Mouse (Mus musculus) midbrain, embryonic 15.5 days (tissue): ENCODE results near the gene Abcb8. TPM values are rescaled to one million over a fixed set of nuclear protein-coding genes. Genes with fewer than 3 reads are reported as not detected.

Source experiments
- ATAC-seq: fragments of 200-750 bp; cut with Nextera tagmentation; replicated peaks from 2 replicates; pipeline ENCODE4 v1.8.0; 2017; ENCODE audit warnings: moderate TSS enrichment
- H3K27ac ChIP-seq: fragments of 300-500 bp; sonication (generic); 2 replicates; pipeline ENCODE4 v1.5.1; 2015; ENCODE audit warnings: mild to moderate bottlenecking, inconsistent platforms
- H3K27me3 ChIP-seq: fragments of 300-500 bp; sonication (generic); replicated peaks from 2 replicates; pipeline ENCODE4 v1.6.1; 2015; ENCODE audit warnings: inconsistent platforms
- H3K36me3 ChIP-seq: fragments of 300-500 bp; sonication (generic); replicated peaks from 2 replicates; pipeline ENCODE4 v1.6.1; 2015; ENCODE audit warnings: inconsistent platforms
- H3K4me1 ChIP-seq: fragments of 300-500 bp; sonication (generic); 2 replicates; pipeline ENCODE4 v1.6.1; 2015; ENCODE audit warnings: inconsistent platforms
- H3K4me2 ChIP-seq: fragments of 300-500 bp; sonication (generic); 2 replicates; pipeline ENCODE4 v1.6.1; 2015; ENCODE audit warnings: inconsistent platforms, mild to moderate bottlenecking, moderate library complexity
- H3K4me3 ChIP-seq: fragments of 300-500 bp; sonication (generic); 2 replicates; pipeline ENCODE4 v1.5.1; 2015; ENCODE audit warnings: mild to moderate bottlenecking, inconsistent platforms
- H3K9ac ChIP-seq: fragments of 300-500 bp; sonication (generic); 2 replicates; pipeline ENCODE4 v1.6.1; 2015; ENCODE audit warnings: mild to moderate bottlenecking, inconsistent platforms
- H3K9me3 ChIP-seq: fragments of 300-500 bp; sonication (generic); 2 replicates; pipeline ENCODE4 v1.6.1; 2016; ENCODE audit warnings: inconsistent platforms
- WGBS: fragments of 180-500 bp; shearing (Covaris S2); methylation state at CpG from one replicate; pipeline ENCODE4 v1.1.7; 2015; ENCODE audit warnings: mixed read lengths; 5-methylcytosine and 5-hydroxymethylcytosine counted together
- polyA plus RNA-seq: library from polyadenylated mRNA; unstranded; fragments of >200 nt; fragmentation: Nextera tagmentation; extraction: Ambion mirVana; gene quantifications from 2 replicates; pipeline ENCODE4 v1.2.1, GENCODE M21; 2015

Abcb8 gene
- polyA plus RNA-seq, 1 experiment from 2014 or later: 57.1 TPM

- WGBS: 91% methylated on average over 8 of the region's 8 CpGs
- no peaks in the 10 kb centered on the region for H3K27me3 ChIP-seq
- no peak for ATAC-seq
- 0 out of 2 replicates have a peak, but pooled peaks cover 3% of the 10 kb centered on the region for H3K36me3 ChIP-seq
- no peak overlapping the region for H3K9ac ChIP-seq
- no peak overlapping the region for H3K27ac ChIP-seq
- H3K9me3 ChIP-seq: no peaks in the 10 kb centered on the region
- no peak overlapping the region for H3K4me3 ChIP-seq
- H3K4me2 ChIP-seq: no peak overlapping the region
- H3K4me1 ChIP-seq: peaks cover 20% of the 10 kb centered on the region
Observed at GRCm38 (mm10) chr5:24441187-24441586, 47.7 kb downstream of the Abcb8 start.

- no peak overlapping the region for H3K9ac ChIP-seq
- peaks cover 26% of the 10 kb centered on the region for H3K4me1 ChIP-seq
- H3K9me3 ChIP-seq: no peaks in the 10 kb centered on the region
- H3K27ac ChIP-seq: no peak overlapping the region
- H3K4me3 ChIP-seq: no peak overlapping the region
- ATAC-seq: no peak
- 0 out of 2 replicates have a peak, but pooled peaks cover 3% of the 10 kb centered on the region for H3K36me3 ChIP-seq
- WGBS: 85% methylated on average over 9 of the region's 9 CpGs
- no peaks in the 10 kb centered on the region for H3K27me3 ChIP-seq
- H3K4me2 ChIP-seq: no peak overlapping the region
Observed at GRCm38 (mm10) chr5:24442029-24442428, 48.6 kb downstream of the Abcb8 start.

DNA sequence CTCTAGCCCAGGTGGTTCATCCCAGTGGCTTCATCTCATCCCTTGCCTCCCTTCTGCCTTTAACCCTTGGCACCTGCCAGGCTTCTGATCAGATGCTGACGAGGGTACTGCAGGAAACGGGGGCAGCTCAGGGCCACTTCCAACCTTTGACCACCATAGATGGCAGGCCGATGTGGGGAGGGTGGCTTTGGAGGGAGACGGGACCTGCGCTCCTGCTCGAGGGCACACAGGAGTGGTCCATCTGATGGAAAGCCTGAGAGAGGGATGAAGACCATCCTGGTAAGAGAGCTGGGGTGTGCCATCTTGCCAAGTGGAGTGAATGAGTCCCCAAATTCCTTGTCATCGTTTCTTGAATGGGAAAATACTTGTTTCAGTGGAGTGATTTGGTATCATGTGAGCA, 49.7 kb downstream of the Abcb8 start:
- no peak overlapping the region for H3K4me2 ChIP-seq
- no peak for ATAC-seq
- peaks cover 35% of the 10 kb centered on the region for H3K4me1 ChIP-seq
- no peak overlapping the region for H3K4me3 ChIP-seq
- WGBS: 91% methylated on average over 7 of the region's 7 CpGs
- H3K9ac ChIP-seq: no peak overlapping the region
- H3K9me3 ChIP-seq: no peaks in the 10 kb centered on the region
- H3K36me3 ChIP-seq: 0 out of 2 replicates have a peak, but pooled peaks cover 3% of the 10 kb centered on the region
- no peaks in the 10 kb centered on the region for H3K27me3 ChIP-seq
- no peak overlapping the region for H3K27ac ChIP-seq

GRCm38 (mm10) chr5:24443927-24444326, 50.5 kb downstream of the Abcb8 start:
- Histone ChIP-seq H3K27ac (no peak overlapping the region), H3K4me1 (peaks cover 36% of the 10 kb centered on the region), H3K36me3 (0 out of 2 replicates have a peak, but pooled peaks cover 3% of the 10 kb centered on the region), H3K9ac (peak overlapping the region; percentile 90), H3K27me3 (no peaks in the 10 kb centered on the region), H3K4me3 (peak overlapping the region; percentile 74), H3K9me3 (no peaks in the 10 kb centered on the region), H3K4me2 (peak overlapping the region; percentile 96)
- WGBS: 85% methylated on average over 12 of the region's 12 CpGs
- ATAC-seq: no peak

- H3K27me3 ChIP-seq: no peaks in the 10 kb centered on the region
Observed at GRCm38 (mm10) chr5:24444746-24445427, 51.4 kb downstream of the Abcb8 start, which contains the start of gene Fastk. TSS of gene Fastk (minus strand) at chr5:24445287.

GRCm38 (mm10) chr5:24445428-24446080, 52.1 kb downstream of the Abcb8 start:
- H3K36me3 ChIP-seq: 0 out of 2 replicates have a peak, but pooled peaks cover 3% of the 10 kb centered on the region
- no peaks in the 10 kb centered on the region for H3K9me3 ChIP-seq
- H3K4me3 ChIP-seq: peak overlapping the region; percentile 74
- no peaks in the 10 kb centered on the region for H3K27me3 ChIP-seq
- H3K4me1 ChIP-seq: peaks cover 36% of the 10 kb centered on the region
- H3K4me2 ChIP-seq: peak overlapping the region; percentile 96
- 0 out of 2 replicates have a peak, but pooled peaks have one; percentile 0 for ATAC-seq
- H3K9ac ChIP-seq: peak overlapping the region; percentile 90
- 57% methylated on average over 20 of the region's 20 CpGs for WGBS
- peak overlapping the region; percentile 88 for H3K27ac ChIP-seq

More at GRCm38 (mm10) chr5:24444746-24445427, 51.4 kb downstream of the Abcb8 start, which contains the start of gene Fastk:
- H3K4me3 ChIP-seq: peak within 1 kb of the TSS; percentile 74
- 0 out of 2 replicates have a peak, but pooled peaks cover 3% of the 10 kb centered on the region for H3K36me3 ChIP-seq
- H3K4me2 ChIP-seq: peak within 1 kb of the TSS; percentile 96
- H3K9me3 ChIP-seq: no peaks in the 10 kb centered on the region
- H3K27ac ChIP-seq: peak within 1 kb of the TSS; percentile 88
- H3K9ac ChIP-seq: peak within 1 kb of the TSS; percentile 90
- peaks cover 36% of the 10 kb centered on the region for H3K4me1 ChIP-seq
- ATAC-seq: peak; percentile 80
- WGBS: under 1% methylated on average over 60 of the region's 60 CpGs

GRCm38 (mm10) chr5:24446630-24447029, 53.2 kb downstream of the Abcb8 start:
- no peak for ATAC-seq
- H3K9ac ChIP-seq: no peak overlapping the region
- no peaks in the 10 kb centered on the region for H3K9me3 ChIP-seq
- no peaks in the 10 kb centered on the region for H3K27me3 ChIP-seq
- H3K4me2 ChIP-seq: peak overlapping the region; percentile 89
- 0 out of 2 replicates have a peak, but pooled peaks cover 3% of the 10 kb centered on the region for H3K36me3 ChIP-seq
- H3K4me3 ChIP-seq: no peak overlapping the region
- WGBS: 92% methylated on average over 7 of the region's 7 CpGs
- H3K27ac ChIP-seq: no peak overlapping the region
- H3K4me1 ChIP-seq: peaks cover 39% of the 10 kb centered on the region

GRCm38 (mm10) chr5:24447624-24448298, 54.3 kb downstream of the Abcb8 start, which contains the start of gene Tmub1:
TSS of gene Tmub1 (minus strand) at chr5:24447854.
- H3K36me3 ChIP-seq: 0 out of 2 replicates have a peak, but pooled peaks cover 3% of the 10 kb centered on the region
- H3K9ac ChIP-seq: peak within 1 kb of the TSS; percentile 63
- peak within 1 kb of the TSS; percentile 60 for H3K4me3 ChIP-seq
- ATAC-seq: peak; percentile 59
- H3K4me1 ChIP-seq: peaks cover 39% of the 10 kb centered on the region
- H3K4me2 ChIP-seq: peak within 1 kb of the TSS; percentile 89
- peak within 1 kb of the TSS; percentile 51 for H3K27ac ChIP-seq
- H3K9me3 ChIP-seq: no peaks in the 10 kb centered on the region
- H3K27me3 ChIP-seq: no peaks in the 10 kb centered on the region
- 2% methylated on average over 32 of the region's 34 CpGs for WGBS

DNA sequence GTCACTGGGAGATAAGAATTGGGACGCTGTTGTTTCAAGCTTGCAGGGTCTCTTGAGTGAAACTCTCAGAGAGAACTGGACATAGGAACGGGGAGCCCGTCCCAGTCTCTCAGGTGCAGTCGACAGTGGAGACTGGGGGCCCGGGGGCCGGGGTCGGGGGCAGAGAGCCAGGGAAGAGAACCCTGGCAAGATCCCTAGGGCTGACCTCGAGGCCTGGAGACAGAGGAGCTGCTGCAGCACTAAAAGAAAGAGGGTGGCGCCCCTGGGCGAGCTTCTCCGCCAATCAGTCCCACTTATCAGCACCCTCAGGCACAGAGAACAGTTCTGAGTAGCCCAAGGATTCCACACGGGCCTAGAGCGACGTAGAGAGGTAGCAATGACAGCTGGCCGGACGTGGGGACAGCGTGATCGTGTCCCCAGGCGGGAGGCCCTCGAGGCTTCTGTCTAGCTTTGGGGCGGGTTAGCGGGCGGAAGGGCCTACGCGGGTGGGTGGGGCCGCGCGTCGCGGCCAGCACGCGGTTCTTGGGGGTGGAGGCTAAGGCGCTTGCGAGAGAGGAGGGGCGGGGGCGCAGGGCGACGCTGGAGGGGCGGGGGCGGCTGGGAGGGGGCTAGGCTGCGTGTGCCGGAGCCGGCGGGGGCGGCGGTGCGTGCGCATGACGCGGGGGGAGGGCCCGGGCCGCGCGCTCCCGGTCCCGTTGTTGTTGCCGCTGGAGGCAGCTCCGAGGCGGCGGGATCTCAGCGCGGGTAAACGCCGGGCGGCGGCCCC, 58.0 kb downstream of the Abcb8 start:
- WGBS: 1% methylated on average over 66 of the region's 66 CpGs
- H3K27me3 ChIP-seq: no peaks in the 10 kb centered on the region
- peaks cover 55% of the 10 kb centered on the region for H3K4me1 ChIP-seq

DNA sequence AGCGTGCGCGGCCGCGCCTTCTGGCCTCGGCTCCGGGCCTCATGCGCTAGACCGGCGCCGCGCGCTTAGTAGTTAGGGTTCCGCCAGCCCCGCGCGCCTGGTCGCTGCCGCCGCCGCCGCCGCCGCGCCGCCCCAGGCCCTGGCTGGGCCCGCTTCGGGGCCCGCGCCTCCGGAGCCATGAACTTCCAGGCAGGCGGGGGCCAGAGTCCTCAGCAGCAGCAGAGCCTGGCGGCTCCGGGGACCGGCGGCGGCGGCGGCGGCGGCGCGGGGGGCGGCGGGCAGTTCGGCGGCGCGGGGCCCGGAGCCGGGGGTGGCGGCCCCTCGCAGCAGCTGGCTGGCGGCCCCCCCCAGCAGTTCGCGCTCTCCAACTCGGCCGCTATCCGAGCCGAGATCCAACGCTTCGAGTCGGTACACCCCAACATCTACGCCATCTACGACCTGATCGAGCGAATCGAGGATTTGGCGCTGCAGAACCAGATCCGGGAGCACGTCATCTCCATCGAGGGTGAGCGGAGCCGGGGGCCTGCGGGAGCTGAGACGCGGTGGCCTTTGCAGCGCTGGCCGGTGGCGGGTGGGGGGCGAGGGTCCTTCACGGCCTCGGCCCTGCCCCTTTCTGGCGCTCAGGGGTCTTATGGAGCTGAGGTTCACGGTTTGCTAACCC, 58.7 kb downstream of the Abcb8 start, which contains the start of gene Agap3:
Agap3 (plus strand) TSS at position 148 of the 661 bp plus-strand sequence.
- H3K9ac ChIP-seq: peak within 1 kb of the TSS; percentile 88
- H3K27ac ChIP-seq: peak within 1 kb of the TSS; percentile 90
- no peaks in the 10 kb centered on the region for H3K36me3 ChIP-seq
- H3K4me3 ChIP-seq: peak within 1 kb of the TSS; percentile 87
- H3K9me3 ChIP-seq: no peaks in the 10 kb centered on the region
- H3K4me2 ChIP-seq: peak within 1 kb of the TSS; percentile 82
- peaks cover 51% of the 10 kb centered on the region for H3K4me1 ChIP-seq
- no peaks in the 10 kb centered on the region for H3K27me3 ChIP-seq
- peak; percentile 67 for ATAC-seq
- WGBS: under 1% methylated on average over 81 of the region's 85 CpGs

More for the DNA sequence above, 58.0 kb downstream of the Abcb8 start:
- Histone ChIP-seq H3K9ac (peak overlapping the region; percentile 88), H3K9me3 (no peaks in the 10 kb centered on the region), H3K4me2 (peak overlapping the region; percentile 82), H3K27ac (peak overlapping the region; percentile 90), H3K4me3 (peak overlapping the region; percentile 87), H3K36me3 (no peaks in the 10 kb centered on the region)
- ATAC-seq: peak; percentile 66

- H3K36me3 ChIP-seq: no peaks in the 10 kb centered on the region
- peak overlapping the region; percentile 82 for H3K4me2 ChIP-seq
- peak overlapping the region; percentile 87 for H3K4me3 ChIP-seq
- WGBS: under 1% methylated on average over 29 of the region's 29 CpGs
- peaks cover 47% of the 10 kb centered on the region for H3K4me1 ChIP-seq
- peak overlapping the region; percentile 90 for H3K27ac ChIP-seq
- peak; percentile 14; the same call in 1 of the 2 replicates for ATAC-seq
- H3K9me3 ChIP-seq: no peaks in the 10 kb centered on the region
- H3K9ac ChIP-seq: peak overlapping the region; percentile 88
- H3K27me3 ChIP-seq: no peaks in the 10 kb centered on the region
Observed at GRCm38 (mm10) chr5:24452691-24453233, 59.3 kb downstream of the Abcb8 start.
